Mouse (Mus musculus) erythroblast, adult 5-6 weeks (primary cell): ENCODE data around the gene Itk. TPM values are rescaled to one million over a fixed set of nuclear protein-coding genes. Genes with fewer than 3 reads are reported as not detected.
A peak's percentile ranks its signal among the peaks of the same experiment; 100 is the strongest.
"Not testable (repeated sequence)": the region's sequence is repeated elsewhere in the genome, so short reads cannot be mapped to it uniquely, and the experiment has no call there.

Experiments
- ATAC-seq: replicated peaks from 2 replicates; pipeline ENCODE4 v1.8.0; 2016; ENCODE audit warnings: moderate number of reproducible peaks, mild to moderate bottlenecking, moderate TSS enrichment, inconsistent platforms; ENCODE audit not compliant: poor library complexity, low FRiP score, severe bottlenecking
- total RNA-seq, 2 experiments: library from RNA; stranded (forward) in 1 of 2; stranded (reverse) in 1 of 2; fragments of 150-400 nt in 1 of 2; fragments of 200-764, 138-1000 nt in 1 of 2; gene quantifications; 2 replicates each; pipeline versions ENCODE4 v1.2.3 to v1.2.4; 2015 to 2017; ENCODE audit warnings: low replicate concordance in 2 of 2

Gene Itk
- total RNA-seq (2015; ENCODE audit: low replicate concordance) (not detected in 2 replicates), total RNA-seq (2017; ENCODE audit: low replicate concordance) (0.56 and 1.5 TPM in 2 replicates)

DNA sequence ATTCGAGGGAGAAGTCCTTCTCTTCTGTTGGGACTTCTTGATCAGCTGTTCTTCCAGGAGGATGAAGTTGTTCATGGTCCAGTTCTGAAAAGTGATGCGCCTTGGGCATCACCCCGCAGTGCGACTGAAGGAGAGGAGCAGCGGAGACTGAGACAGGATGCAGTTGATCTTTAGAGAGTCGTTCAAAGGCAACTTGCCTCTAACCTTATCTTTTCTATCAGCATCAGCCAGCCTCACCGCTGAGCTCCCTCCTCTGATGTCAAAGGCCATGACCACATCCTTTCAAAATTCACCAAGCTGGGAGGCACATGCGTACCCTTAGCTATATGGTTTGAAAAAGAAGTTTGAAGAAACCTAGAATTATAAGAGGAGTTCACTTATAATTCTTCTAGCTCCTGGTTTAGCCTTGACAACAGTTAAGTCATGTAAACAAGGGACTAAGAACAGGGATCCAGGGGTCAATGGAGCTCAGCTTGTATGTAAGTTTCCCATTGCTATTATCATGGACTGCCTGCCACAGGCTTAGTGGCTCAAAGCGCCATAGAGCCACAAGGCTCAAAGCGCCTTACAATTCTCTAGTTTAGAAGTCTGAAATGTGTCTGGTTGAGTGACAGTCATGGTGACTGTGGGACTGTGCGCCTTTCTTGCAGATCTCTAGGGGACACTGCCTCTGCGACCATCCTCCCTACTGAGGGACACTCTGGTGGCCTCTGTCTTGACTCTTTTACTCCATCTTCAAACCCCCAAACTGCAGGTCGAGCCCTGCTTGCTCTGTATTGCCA lies at the start of gene Itk:
Gene Itk (minus strand): TSS at position 180 of the 782 bp plus-strand sequence.
- ATAC-seq, result no peak

DNA sequence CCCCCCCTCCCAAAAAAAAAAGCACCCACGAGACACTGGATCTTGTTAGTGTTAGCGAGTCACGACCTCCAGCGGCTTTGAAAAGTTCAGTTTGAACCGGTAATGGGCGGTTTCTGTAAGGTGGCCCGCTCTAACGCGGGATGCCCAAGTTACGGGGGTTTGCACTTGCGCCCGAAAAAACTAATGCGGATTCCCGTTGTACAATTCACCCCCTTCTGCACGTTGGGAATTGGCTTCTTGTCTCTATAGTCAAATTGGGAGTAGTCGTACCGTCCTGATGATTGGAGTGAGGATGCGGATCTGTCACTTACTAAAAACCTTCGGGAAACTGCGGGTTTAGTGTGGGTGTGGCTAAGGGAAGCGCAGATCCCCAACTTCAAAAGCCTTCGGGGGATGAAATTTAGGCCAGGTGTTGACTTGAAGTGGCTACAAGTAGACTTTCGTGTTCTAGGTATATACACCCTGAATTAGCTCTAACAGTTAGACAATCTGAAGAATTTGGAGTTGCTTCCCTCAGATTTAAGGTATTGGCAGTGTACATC lies 48.2 kb upstream of the Itk start:
- ATAC-seq, result peak; percentile 64

- ATAC-seq, result peak; percentile 93
These were observed 47.6 kb upstream of the Itk start, which contains the start of gene Med7 for GRCm38 (mm10) chr11:46436760-46437458. Med7 (plus strand) TSS chr11:46436925.

GRCm38 (mm10) chr11:46435363-46435762 lies 46.0 kb upstream of the Itk start:
- ATAC-seq, result no peak

GRCm38 (mm10) chr11:46431129-46431528 lies 41.8 kb upstream of the Itk start:
- peak; percentile 93 for ATAC-seq

DNA sequence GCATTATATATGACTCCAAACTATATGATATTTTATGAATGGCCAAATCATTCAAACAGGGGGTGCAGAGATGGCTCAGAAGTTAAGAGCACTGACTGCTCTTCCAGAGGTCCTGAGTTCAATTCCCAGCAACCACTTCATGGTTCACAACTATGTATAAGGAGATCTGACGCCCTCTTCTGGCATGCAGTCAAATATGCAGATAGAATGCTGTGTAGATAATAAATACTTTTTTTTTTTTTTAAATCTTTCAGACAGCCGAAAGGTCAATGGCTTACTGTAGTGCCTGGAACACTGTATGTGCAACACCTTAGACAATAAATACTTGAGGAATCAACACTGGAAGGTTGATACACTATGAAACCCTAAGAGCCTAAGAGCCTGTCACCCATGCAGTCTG lies 40.8 kb upstream of the Itk start:
- no peak for ATAC-seq

DNA sequence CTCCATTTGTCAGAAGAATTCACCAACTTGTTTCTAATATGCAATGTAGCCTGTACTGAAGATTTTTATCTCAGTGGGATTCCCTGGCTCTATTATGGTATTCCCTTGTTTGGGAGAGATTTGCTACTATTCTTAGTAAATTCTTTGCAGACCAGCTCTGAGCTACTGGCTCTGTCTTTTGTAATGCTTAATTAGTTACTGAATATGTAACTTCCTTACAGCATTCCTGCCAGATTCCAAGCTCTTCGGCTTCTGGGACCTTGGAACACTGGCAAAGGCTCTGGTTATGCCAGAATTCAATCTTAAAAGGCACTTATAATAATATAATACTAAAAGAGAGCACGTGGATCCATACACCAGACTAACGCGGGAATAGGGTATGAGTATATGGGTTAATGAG lies 38.8 kb upstream of the Itk start:
- ATAC-seq, result not testable (repeated sequence)

GRCm38 (mm10) chr11:46421086-46421888 lies 32.0 kb upstream of the Itk start:
- ATAC-seq, result no peak

- ATAC-seq, result no peak
These were observed 29.5 kb upstream of the Itk start for GRCm38 (mm10) chr11:46418860-46419259.

DNA sequence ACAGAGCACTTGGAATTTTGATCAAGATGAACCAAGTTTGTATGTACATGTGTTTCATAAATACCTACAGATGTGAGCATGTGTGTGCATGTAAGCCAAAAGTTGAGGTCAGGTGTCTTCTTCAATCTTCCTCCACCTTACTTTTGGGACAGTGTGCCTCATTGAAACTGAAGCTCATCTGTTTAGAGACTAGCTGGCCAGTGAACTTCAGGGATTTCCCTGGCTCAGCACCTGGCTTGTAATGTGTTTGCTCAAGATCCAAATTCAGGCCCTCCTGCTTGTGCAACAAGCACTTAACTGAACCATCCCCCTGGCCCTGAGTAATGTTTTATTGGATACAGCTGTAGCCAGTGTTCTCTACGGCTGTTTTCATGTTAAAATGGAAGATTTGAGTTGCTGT lies 29.1 kb upstream of the Itk start:
- ATAC-seq, result no peak

DNA sequence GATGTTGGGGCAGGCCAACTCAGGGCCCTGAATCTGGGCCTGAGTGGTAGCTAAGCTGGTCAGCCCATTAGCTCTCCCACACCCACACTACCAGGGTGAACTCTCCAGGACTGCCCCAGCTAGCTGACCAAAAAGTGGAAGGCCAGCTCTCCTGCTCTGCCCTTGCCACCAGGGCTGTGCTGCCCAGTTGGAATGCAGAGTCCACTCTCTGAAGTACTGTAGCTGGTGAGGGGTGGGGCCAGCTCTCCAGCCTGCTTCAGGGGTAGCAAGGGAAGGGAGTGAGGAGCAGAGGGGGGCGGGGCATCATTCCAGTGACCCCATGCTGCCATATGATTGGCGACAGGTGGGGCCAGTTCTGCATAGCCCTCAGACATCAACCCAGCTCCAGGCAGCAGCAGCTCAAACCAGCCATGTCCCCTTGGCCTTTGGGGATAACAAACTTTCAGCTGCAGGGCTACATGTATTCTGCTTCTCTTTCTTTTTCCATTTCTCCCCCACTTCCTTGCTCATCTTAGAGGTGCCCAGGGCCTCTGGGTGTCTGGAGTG lies 20.8 kb upstream of the Itk start:
- peak; percentile 55; the same call in 1 of the 2 replicates for ATAC-seq

GRCm38 (mm10) chr11:46406721-46407120 lies 17.4 kb upstream of the Itk start:
- ATAC-seq, result no peak

- no peak for ATAC-seq
These were observed 15.7 kb upstream of the Itk start for GRCm38 (mm10) chr11:46404986-46405385.

- no peak for ATAC-seq
These were observed 12.2 kb upstream of the Itk start for GRCm38 (mm10) chr11:46401555-46401954.

DNA sequence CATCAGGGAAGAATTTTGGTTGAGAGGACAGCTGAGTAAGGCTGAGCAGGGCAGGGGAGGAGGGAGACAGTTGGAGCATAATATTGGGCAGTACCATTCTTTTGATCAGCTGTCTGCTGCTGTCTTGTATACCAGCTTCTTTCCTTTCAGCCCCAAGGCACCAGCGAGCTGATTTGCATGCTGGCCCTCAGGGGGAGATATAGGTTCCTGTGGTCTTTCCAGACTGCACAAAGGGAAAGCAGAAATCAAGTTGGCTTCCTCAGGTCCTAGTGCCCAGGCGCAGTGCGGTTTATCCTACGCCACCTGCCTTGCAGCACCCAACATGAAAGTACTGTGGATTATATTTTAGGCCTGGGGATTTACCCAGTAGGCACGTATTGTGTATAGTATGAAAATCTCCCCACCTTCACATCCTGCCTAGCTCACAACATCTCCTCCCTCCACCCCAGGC lies 9.6 kb upstream of the Itk start:
- no peak for ATAC-seq

GRCm38 (mm10) chr11:46398473-46398872 lies 9.2 kb upstream of the Itk start:
- no peak for ATAC-seq

DNA sequence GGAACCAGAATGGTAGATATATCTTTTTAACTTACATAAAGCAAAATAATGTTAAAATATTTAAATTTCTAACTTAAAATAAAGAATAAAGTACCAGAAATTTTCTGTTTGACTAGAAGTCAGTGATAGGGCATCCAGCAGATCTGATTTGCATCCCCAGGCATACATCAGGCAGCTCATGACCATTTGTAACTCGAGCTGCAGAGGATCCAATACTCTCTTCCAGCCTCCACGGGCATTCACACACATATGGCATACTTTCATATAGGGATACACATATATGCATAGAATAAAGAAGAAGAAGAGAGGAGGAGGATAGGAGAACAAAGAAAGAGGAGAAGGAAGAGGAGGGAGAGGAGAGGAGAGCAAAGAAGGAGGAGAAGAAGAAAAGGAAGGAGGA lies 8.6 kb upstream of the Itk start:
- ATAC-seq, result no peak

DNA sequence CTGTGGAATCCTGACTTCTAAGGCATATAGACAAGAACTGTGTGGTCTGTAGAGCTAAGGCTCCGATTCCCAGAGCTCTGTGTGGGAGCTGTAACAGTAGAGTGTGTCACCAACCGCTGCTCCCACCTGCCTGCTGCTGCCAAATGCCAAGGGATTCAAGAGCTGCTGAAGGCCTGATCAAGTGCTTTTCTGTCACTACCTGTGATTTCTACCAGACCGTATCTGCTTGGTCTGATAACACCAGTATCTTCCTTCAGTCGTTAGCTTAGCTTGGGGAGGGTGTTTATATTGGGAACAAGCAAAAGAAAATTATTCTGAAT lies 7.5 kb upstream of the Itk start:
- ATAC-seq, result no peak

DNA sequence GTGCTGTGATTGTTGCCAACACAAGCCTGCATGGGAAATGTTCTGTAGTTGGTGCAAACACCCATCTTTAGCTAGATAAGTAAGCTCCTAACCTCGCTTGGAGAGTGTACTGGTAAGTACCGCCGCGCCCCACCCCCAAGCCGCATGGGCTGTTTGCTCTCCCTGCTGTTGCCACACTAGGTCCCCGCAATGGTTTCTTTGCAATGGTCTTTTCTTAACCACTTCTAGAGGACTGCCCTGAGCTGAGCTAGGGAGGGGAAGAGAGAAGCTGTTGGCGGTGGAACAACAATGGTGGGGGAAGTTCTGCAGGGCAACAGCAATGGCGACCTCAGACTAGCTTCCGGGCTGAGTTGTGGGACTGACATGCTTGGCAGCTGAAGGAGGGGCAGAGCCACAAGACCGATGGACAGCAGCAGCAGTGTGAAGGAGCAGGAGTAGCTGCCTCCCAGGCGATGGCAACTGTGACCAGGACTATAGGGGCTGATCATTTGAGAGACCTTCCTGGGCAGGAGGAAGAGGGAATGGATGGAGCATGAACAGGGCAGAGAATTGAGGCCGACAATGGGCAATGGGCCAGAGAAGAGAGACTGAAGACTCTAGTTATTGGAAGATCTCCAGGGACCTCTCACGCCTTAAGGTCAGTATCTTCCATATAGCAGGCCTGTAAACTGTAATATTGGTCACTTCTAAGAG lies 7.0 kb upstream of the Itk start, which contains the start of gene Fam71b:
Gene Fam71b (plus strand): TSS at position 393 of the 693 bp plus-strand sequence.
- no peak for ATAC-seq
